Mouse (Mus musculus): ENCODE results near the gene Olfr172.

Gene Olfr172

GRCm38 (mm10) chr16:58763076-58763475 is at the start of gene Olfr172:
Gene Olfr172, minus strand, starts transcription at chr16:58763176.
- DNase-seq (ENCODE audit: low spot score in 2 of 2), result no peak

- DNase-seq (ENCODE audit: low spot score in 2 of 2), result no peak
These were observed 37.2 kb upstream of the Olfr172 start, which contains the start of gene Olfr173 for GRCm38 (mm10) chr16:58800168-58800567. Gene Olfr173, minus strand, starts transcription at chr16:58800268.

- no peak for DNase-seq (ENCODE audit: low spot score in 2 of 2)
These were observed 6.8 kb downstream of the Olfr172 start for GRCm38 (mm10) chr16:58756191-58756590.

GRCm38 (mm10) chr16:58751314-58751713 is 11.7 kb downstream of the Olfr172 start:
- no peak for DNase-seq (ENCODE audit: low spot score in 2 of 2)

GRCm38 (mm10) chr16:58746715-58747114 is 16.3 kb downstream of the Olfr172 start:
- no peak for DNase-seq (ENCODE audit: low spot score in 2 of 2)

GRCm38 (mm10) chr16:58740751-58741150 is 22.2 kb downstream of the Olfr172 start:
- DNase-seq (ENCODE audit: low spot score in 2 of 2), result no peak

GRCm38 (mm10) chr16:58738800-58739199 is 24.2 kb downstream of the Olfr172 start:
- no peak for DNase-seq (ENCODE audit: low spot score in 2 of 2)

- DNase-seq (ENCODE audit: low spot score in 2 of 2), result no peak
These were observed 24.8 kb downstream of the Olfr172 start for GRCm38 (mm10) chr16:58738205-58738604.

- no peak for DNase-seq (ENCODE audit: low spot score in 2 of 2)
These were observed 34.8 kb downstream of the Olfr172 start for GRCm38 (mm10) chr16:58728176-58728671.

- peak; percentile 83 to 96 for DNase-seq (ENCODE audit: low spot score in 2 of 2)
These were observed 35.4 kb downstream of the Olfr172 start, which contains the start of gene Cldnd1 for GRCm38 (mm10) chr16:58727477-58728131. Gene Cldnd1, plus strand, starts transcription at chr16:58727910.

- DNase-seq (ENCODE audit: low spot score in 2 of 2), result no peak
These were observed 36.1 kb downstream of the Olfr172 start for GRCm38 (mm10) chr16:58726680-58727476.

- no peak for DNase-seq (ENCODE audit: low spot score in 2 of 2)
These were observed 40.7 kb downstream of the Olfr172 start for GRCm38 (mm10) chr16:58722292-58722691.

GRCm38 (mm10) chr16:58718666-58719120 is 44.3 kb downstream of the Olfr172 start, which contains the start of gene Gpr15:
Gene Gpr15, minus strand, starts transcription at chr16:58719070.
- DNase-seq (ENCODE audit: low spot score in 2 of 2), result no peak

GRCm38 (mm10) chr16:58715018-58715417 is 48.0 kb downstream of the Olfr172 start:
- DNase-seq (ENCODE audit: low spot score in 2 of 2), result no peak

GRCm38 (mm10) chr16:58713128-58713527 is 49.8 kb downstream of the Olfr172 start:
- no peak for DNase-seq (ENCODE audit: low spot score in 2 of 2)

- DNase-seq (ENCODE audit: low spot score in 2 of 2), result no peak
These were observed 50.8 kb downstream of the Olfr172 start for GRCm38 (mm10) chr16:58712221-58712620.
